In the genomic region with DNA sequence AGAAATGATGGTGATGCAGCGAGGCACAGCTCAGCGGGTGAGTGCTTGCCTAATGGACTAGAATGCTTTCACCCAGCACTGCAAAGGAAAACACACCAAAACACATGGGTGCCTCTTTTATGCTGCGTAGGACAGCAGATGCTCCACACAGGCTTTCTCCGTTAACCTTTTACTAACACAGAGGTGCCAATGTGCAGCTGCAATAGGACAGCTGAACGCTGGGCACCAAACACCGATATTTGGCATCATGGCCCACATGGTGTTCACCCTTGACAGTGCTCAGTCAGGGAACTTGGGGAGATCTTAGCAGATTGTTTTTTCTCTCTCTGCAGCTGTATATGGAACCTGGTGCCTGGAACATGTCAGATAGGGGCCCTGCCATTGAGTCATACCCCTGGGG, we compare ENCODE assay signal across 25 mouse cellular contexts. TPM values are rescaled to one million over a fixed set of nuclear protein-coding genes. Genes with fewer than 3 reads are reported as not detected.
DNase-seq lines count a peak whose midpoint lies in the region.
"Had no signal": no experiment of that assay in that cellular context is flagged by ENCODE, and none has a peak within 500 bp of the region (broad histone marks: within the 10 kb centered on the region; RNA-seq: fewer than 3 reads in every experiment).

No protein-coding gene starts in this region.

- DNase-seq in heart, adult 11 months: peak; percentile 68
- no peak for DNase-seq in heart, postnatal 10 days
- peak; percentile 0 for DNase-seq in layer of hippocampus, adult 9-11 months
- DNase-seq in layer of hippocampus, postnatal 14 days (ENCODE audit: low spot score in 2 of 2): no peak
- peak; percentile 27 for DNase-seq in testis, postnatal 10 days (ENCODE audit: low spot score)
- DNase-seq in testis, postnatal 14 days (ENCODE audit: low spot score): no peak
- DNase-seq in urinary bladder, postnatal 14 days (ENCODE audit: low spot score): peak; percentile 2
- DNase-seq in urinary bladder, adult 2 months (ENCODE audit: low spot score): no peak
- DNase-seq: adrenal gland, adult 8-10 months; adrenal gland, postnatal 25 days; cerebellum, adult 11-12 months; cerebellum, adult 8-10 months; cerebellum, postnatal 10 days; cerebellum, postnatal 36 days; embryo, embryonic 11 days; gastrocnemius, postnatal 25 days; heart, adult 2 months had no signal

- intact Hi-C loops in heart, postnatal 10 days (cut with DNase I): loop anchor here (5.0 kb wide), 1 partner anchor 168 kb away; a partner anchor contains a TSS

RNA-seq across cellular contexts. Expression of a gene that starts 3.9 kb away (rescaled TPM):
- 10 to 100 TPM; 16.5 to 21.2 TPM for total RNA-seq in heart, postnatal 10 days (2021)
- total RNA-seq in layer of hippocampus, postnatal 14 days (2021): 10 to 100 TPM; 29.8 to 30.4 TPM
- 17.7 and 21.1 TPM in 2 replicates for polyA plus RNA-seq in urinary bladder, adult 2 months (2012; rRNA removed)

RNA-seq across cellular contexts. Expression of a gene that starts 3.9 kb away (rescaled TPM):
- 10 to 100 TPM; 20.7 TPM for total RNA-seq in heart, postnatal 10 days (2021)
- total RNA-seq in layer of hippocampus, postnatal 14 days (2021): 10 to 100 TPM; 44.3 to 44.5 TPM
- 39.5 and 43.8 TPM in 2 replicates for polyA plus RNA-seq in urinary bladder, adult 2 months (2012; rRNA removed)

RNA-seq across cellular contexts. Expression of a gene that starts 13.6 kb away (rescaled TPM):
- total RNA-seq in heart, postnatal 10 days (2021): 1 to 10 TPM; 6.4 to 8.6 TPM
- total RNA-seq in layer of hippocampus, postnatal 14 days (2021): 10 to 100 TPM; 19.2 to 20.5 TPM
- polyA plus RNA-seq in urinary bladder, adult 2 months (2012; rRNA removed): 19.5 and 20.3 TPM in 2 replicates

RNA-seq across cellular contexts. Expression of a gene that starts 20.2 kb away (rescaled TPM):
- 1 to 10 TPM; 4.5 to 5.4 TPM for total RNA-seq in heart, postnatal 10 days (2021)
- 1 to 10 TPM in 1 of 2 experiments, under 1 TPM in 1; 0.81 to 1.8 TPM for total RNA-seq in layer of hippocampus, postnatal 14 days (2021)
- polyA plus RNA-seq in urinary bladder, adult 2 months (2012; rRNA removed): 0.11 TPM in 1 of 2 replicates, not detected in the other
- total RNA-seq: ES-E14; hematopoietic stem cell, adult 5-6 weeks had no signal
- polyA plus RNA-seq: embryonic facial prominence, embryonic 13.5 days; erythroblast, embryonic 14.5 days; forebrain, embryonic 15.5 days; gonadal fat pad, adult 2 months; heart, adult 2 months; heart, embryonic 16.5 days; hindbrain, embryonic 12.5 days had no signal

RNA-seq across cellular contexts. Expression of a gene that starts 27.3 kb away (rescaled TPM):
- under 1 TPM; 0.55 to 0.57 TPM for total RNA-seq in heart, postnatal 10 days (2021)
- 1 to 10 TPM in 1 of 2 experiments, under 1 TPM in 1; 0.74 to 1.0 TPM for total RNA-seq in layer of hippocampus, postnatal 14 days (2021)
- 1.7 and 1.8 TPM in 2 replicates for polyA plus RNA-seq in urinary bladder, adult 2 months (2012; rRNA removed)

Comparison
In these comparisons a context has a peak if more than half of its experiments do, and no peak if none do; other contexts are left out.
1. DNase-seq: peak in heart, adult 11 months (single experiment), layer of hippocampus, adult 9-11 months (single experiment), testis, postnatal 10 days (single experiment) and urinary bladder, postnatal 14 days (single experiment); none in heart, postnatal 10 days (0 of 2), layer of hippocampus, postnatal 14 days (0 of 2), testis, postnatal 14 days (single experiment) and urinary bladder, adult 2 months (single experiment).